Mouse (Mus musculus) cortical plate, adult 2 months (tissue): ENCODE measurements around the gene Dapk2.

Experiments used
- CTCF ChIP-seq: fragments of 200-500 bp; IDR thresholded peaks from 2 replicates; pipeline ENCODE4 v1.5.1; 2011; ENCODE audit warnings: mild to moderate bottlenecking, control low read depth, low read length; ENCODE audit not compliant: insufficient read depth; ENCODE audit errors: extremely low read depth
- POLR2A ChIP-seq: fragments of 200-500 bp; IDR thresholded peaks from 2 replicates; pipeline ENCODE4 v1.6.1; 2011; ENCODE audit warnings: mild to moderate bottlenecking, low read length, control low read depth; ENCODE audit not compliant: insufficient read depth; ENCODE audit errors: extremely low read depth

GRCm38 (mm10) chr9:66127193-66127546 lies 30.9 kb upstream of the Dapk2 start:
- TF ChIP-seq CTCF (no peak), POLR2A (no peak)
